Mouse (Mus musculus) heart, adult 18-20 months (tissue): Measurements from ENCODE around the gene Cst8. TPM values are rescaled to one million over a fixed set of nuclear protein-coding genes. Genes with fewer than 3 reads are reported as not detected.
A peak's percentile ranks its signal among the peaks of the same experiment; 100 is the strongest.
"Not testable (repeated sequence)": the region's sequence is repeated elsewhere in the genome, so short reads cannot be mapped to it uniquely, and the experiment has no call there.

Experiments
- DNase-seq, 2 experiments: peaks; one replicate each; pipeline ENCODE4 v3.0.0; 2021 to 2022; ENCODE audit warnings: mixed read lengths in 1 of 2
- long read RNA-seq, 2 experiments: library from polyadenylated mRNA; stranded (forward); transcript quantifications; one replicate each; pipeline ENCODE4 v2.0.0; 2021
- total RNA-seq, 2 experiments: library from RNA; stranded (reverse); gene quantifications; 2 replicates each; pipeline ENCODE4 v1.2.3; 2021

Gene Cst8
- not detected for total RNA-seq
- long read RNA-seq, experiment 1: 0 reads
- long read RNA-seq, experiment 2: 0 reads

DNA sequence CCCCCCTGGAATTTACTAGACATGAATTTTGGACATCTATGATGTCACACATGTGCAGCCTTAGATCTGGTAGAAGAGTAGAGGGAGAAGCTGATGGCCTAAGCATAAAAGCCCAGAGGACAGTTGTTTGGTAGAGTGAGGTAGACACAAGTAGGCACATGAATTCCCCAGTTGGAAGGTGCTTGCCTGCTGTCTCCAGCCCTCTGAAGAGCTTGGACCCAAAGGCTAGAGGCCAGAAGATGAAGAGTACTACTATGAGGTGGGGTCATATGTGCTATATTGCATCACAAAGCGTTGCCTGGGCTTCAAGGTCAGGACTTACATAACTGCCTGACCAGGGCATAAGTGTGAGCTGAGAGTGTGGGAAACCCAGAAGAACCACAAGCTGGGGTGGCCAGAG, at the start of gene Cst8:
Gene Cst8, plus strand, starts transcription at position 301 of the 400 bp plus-strand sequence.
- no peak for DNase-seq

- no peak for DNase-seq
These were observed 48.5 kb upstream of the Cst8 start, which contains the start of gene Cstl1 for GRCm38 (mm10) chr2:148750058-148750457. Gene Cstl1, plus strand, starts transcription at chr2:148750358.

DNA sequence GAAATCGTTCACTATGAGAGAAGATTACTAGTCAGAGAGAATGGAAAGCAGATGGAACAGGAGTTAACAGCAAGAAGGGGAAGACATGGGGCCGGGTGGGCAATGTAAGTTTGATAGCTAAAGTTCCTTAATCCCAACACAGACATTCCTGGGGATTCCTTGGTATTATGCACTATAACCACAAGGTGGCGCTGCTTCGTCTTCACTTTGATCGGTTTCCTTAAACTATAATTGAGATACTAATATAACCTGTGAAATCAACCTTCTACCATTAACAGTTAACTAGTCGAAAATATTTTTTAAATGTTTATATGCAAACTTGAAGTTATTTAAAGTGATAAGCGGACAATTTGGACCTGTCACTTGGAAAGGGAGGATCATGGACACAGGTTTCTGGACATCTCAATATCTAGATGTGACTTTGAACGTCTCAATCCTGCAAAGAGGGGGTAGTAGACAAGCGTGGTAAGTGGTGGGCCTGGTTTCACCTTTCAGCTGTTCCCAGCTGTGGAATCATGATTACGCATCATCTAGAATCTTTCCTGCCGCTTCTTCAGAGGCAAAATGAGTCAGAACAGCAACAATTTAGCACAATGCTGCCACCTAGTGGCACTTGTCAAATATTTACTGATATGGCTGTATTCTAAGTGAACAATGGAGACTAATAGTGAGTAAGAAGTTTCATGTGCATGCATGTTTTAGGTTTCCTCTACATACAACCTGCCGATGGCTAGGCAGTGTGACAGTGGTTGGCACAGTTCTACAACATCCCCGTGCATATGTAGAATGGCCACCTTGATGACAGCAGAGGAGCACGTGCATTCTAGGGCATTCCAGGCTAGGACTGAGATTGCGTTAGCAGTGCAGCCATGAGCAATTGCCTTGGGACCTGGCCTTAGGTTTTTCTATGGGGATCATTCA, 46.4 kb upstream of the Cst8 start:
- DNase-seq: peak; percentile 77 to 86

- no peak for DNase-seq
These were observed 44.2 kb upstream of the Cst8 start for GRCm38 (mm10) chr2:148754310-148754846.

DNA sequence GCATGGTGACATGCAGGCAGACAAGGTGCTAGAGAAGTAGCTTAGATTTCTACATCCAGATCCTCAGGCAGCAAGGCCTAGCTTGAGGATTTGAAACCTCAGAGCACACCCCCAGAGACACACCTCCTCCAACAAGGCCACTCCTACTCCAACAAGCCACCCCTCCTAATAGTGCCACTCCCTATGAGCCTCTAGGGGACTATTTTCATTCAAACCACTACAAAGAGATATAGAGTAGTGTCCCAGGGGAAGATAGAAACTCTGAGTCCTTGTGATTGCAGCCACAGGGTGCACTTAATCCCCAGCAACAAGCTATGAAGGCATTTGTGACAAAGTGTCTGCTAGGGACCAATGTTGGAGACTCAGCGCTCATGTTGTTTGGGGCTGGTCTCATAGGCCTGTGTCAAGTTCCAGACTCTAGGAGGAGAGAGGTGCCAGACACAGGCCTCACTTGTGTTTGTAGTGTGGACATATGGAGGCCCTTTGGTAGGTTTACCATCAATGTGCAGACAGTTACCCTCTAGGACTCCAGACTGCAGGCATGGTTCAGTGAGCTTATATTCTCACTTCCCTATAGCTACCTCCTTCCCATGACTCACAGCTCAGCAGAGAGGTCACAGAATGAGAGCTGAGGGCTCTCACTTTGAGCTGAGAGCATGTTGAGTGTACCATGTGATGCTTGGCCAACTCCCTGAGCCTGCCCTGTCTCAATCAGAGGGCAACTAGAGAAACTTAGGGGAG, 34.8 kb upstream of the Cst8 start:
- DNase-seq: no peak

DNA sequence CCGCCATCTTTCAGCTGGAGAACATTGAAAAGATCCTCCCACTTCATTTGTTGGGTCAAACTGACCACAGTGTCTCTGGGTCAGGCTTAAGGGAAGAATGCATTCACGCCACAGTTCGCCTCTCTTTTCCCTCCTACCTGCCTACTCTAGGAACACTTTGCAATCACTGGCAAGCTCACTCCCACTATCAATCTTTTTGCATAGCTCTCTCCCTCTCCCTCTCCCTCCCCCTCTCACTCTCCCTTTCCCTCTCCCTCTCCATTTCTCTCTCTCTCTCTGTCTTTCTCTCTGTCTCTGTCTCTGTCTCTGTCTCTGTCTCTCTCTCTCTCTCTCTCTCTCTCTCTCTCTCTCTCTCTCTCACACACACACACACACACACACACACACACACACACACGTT, 27.2 kb upstream of the Cst8 start, which contains the start of gene Cst11:
Gene Cst11, minus strand, starts transcription at position 101 of the 400 bp plus-strand sequence.
- DNase-seq: not testable (repeated sequence)

- no peak for DNase-seq
These were observed 16.9 kb upstream of the Cst8 start, which contains the start of gene 8030411F24Rik for GRCm38 (mm10) chr2:148781709-148782108. Gene 8030411F24Rik, plus strand, starts transcription at chr2:148782009.

- DNase-seq: no peak
These were observed 9.4 kb upstream of the Cst8 start, which contains the start of gene Cst12 for GRCm38 (mm10) chr2:148789142-148789541. Gene Cst12, plus strand, starts transcription at chr2:148789361.

DNA sequence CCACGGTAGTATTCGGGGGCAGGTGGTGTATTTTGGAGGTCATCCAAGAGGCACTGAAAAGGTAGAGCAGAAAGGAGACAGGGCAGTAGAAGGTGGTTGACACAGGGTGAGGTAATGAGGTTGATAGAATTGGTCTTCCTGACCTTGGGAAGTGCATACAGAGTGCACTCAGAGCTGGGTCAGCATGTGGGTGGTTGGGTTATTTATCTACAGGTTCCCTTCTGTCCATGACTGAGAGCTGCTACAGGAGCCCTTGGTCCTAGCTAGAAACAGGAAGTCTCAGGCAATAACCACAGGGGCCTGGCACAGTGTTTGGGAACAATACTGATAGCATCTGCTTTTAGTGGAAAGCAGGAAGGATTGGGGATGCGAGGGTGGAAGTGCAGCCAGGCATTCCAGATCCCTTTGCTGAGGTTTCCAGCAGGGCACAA, 2.9 kb downstream of the Cst8 start:
- DNase-seq: peak; percentile 4 to 7

GRCm38 (mm10) chr2:148806696-148807095, 8.1 kb downstream of the Cst8 start:
- DNase-seq: no peak

DNA sequence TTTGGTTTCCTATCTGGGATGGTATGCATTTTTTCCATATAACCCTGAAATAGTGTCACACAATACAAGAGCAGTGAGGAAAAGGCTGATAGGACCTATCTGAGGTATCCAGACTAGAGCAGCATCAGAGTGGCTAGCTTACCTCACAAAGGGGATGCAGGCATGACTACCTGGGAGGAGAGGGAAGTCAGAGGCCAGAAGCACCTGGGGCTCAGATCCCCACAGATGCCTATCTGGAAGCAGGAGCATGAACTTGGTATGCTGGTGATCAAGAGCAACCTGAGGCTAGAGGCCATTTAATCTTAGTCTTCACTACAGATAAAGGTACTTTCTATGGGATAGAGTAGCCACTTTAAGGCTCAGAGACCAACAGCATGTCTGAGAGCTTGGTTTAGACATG, 21.3 kb downstream of the Cst8 start, which contains the start of gene Cst13:
Gene Cst13, plus strand, starts transcription at position 173 of the 400 bp plus-strand sequence.
- no peak for DNase-seq

GRCm38 (mm10) chr2:148825986-148826385, 27.4 kb downstream of the Cst8 start:
- DNase-seq: no peak

DNA sequence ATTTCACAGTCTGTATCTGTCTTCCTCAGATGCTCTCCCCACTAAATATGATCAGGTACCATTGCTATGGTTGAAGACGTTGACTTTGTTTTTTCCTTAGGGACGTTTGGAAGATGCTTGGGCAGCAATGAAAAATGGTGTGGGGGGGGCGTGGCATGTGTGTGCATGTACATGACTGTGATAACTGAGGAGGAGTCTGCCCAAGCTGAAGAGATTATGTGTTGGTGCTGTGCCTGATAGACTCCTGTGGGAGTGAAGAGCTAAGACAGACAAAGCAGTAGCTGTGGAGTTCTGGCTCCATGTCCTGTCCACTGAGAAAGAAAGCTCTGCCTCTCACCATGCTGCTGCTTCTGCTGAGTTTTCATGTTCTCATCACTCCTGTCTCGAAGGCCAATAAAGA, 36.3 kb downstream of the Cst8 start, which contains the start of gene Cst9:
Gene Cst9, plus strand, starts transcription at position 236 of the 400 bp plus-strand sequence.
- no peak for DNase-seq

DNA sequence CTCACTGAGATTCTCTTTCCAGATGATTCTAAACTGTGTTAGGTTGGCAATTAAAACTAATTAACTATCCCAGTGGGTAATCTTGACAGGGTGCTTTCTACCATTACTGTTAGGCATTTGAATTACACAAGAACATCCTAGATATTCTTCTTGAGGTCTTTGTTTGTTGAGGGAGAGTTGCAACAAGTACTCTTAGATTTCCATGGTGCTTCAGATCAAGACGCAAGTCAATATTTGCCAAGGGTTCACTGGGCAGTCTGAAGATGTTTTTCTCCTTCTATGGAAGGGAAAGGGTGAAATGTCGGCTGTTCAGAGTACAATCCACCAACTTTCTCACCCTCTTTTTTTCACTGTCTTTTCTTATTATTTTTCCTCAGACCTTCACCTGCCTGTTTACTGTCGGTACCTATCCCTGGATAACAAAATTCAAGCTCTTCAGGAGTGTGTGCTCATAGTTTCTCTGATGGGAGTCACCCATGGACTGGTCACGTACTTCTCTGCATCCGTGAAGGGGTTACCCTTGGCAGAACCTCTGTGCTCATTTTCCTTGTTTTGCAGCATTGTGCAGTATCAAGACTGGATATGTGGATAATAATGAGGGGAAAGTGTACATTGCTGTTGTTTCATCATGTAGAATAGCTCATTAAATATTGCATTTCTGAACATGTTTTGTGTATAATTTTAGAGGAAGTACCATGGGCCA, 39.6 kb downstream of the Cst8 start:
- DNase-seq: no peak

- no peak for DNase-seq
These were observed 40.6 kb downstream of the Cst8 start for GRCm38 (mm10) chr2:148839224-148839623.

DNA sequence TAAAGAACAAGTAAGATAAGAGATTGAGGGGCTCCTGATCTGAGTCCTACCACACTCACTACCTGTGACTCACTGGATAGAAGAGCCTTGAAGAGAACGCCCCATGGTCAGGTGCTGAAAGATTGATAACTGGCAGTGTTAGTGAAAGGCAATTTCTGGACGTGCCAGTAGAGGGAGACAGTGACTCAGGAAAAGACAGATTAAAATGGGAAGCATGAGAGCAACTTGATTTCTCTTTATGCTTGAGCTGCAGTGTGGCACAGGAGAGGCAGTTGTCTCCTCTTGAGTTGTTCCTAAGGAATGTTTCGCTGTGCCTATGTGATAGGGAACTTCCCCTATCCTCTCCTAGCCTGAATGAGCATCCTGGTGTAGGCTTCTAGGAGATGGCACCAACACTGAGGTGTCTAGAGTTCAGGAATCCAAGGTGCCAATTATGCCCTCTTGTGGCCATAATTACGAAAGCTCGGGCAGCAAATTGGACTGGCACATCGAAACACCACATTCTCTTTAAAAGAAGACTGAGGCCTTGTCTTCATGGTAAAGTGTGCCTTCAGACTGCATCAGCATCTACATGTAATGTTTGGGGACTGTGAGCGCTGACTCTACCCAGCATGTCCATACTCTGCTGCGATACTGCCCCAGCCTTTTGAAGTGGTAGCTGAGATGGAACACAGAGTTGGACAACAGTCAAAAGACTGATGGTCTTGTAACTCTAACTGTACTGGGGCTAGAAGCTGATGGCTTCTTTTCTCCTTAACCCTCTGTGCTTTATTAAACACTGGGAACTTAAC, 52.7 kb downstream of the Cst8 start:
- peak; percentile 81 to 94 for DNase-seq
